Mouse (Mus musculus) hematopoietic multipotent progenitor cell, adult 10-12 weeks (in vitro differentiated cells): ENCODE measurements around the gene Olfr732. TPM values are rescaled to one million over a fixed set of nuclear protein-coding genes. Genes with fewer than 3 reads are reported as not detected.

Experiments used
- polyA plus RNA-seq: library from polyadenylated mRNA; stranded (reverse); fragments of >175 nt; gene quantifications from 2 replicates; pipeline ENCODE4 v1.2.3, GENCODE M21; 2012; ENCODE audit warnings: low replicate concordance

Olfr732 gene
- polyA plus RNA-seq = not detected in 2 replicates

GRCm38 (mm10) chr14:50284106-50284505 lies at the start of gene Olfr732:
Gene Olfr732, minus strand, starts transcription at chr14:50284206.

GRCm38 (mm10) chr14:50326661-50327060 lies 42.7 kb upstream of the Olfr732 start, which contains the start of gene Olfr734:
Gene Olfr734, minus strand, starts transcription at chr14:50326761.

GRCm38 (mm10) chr14:50301422-50301821 lies 17.4 kb upstream of the Olfr732 start, which contains the start of gene Olfr733:
Gene Olfr733, minus strand, starts transcription at chr14:50301522.

GRCm38 (mm10) chr14:50241766-50242165 lies 42.2 kb downstream of the Olfr732 start, which contains the start of gene Olfr731:
Gene Olfr731, minus strand, starts transcription at chr14:50241866.

Other genes starting within 250 kb of the Olfr732 start
- not detected in 2 replicates for gene Olfr725, start 243.8 kb downstream of the Olfr732 start, polyA plus RNA-seq
- not detected in 2 replicates for gene Olfr726, start 193.3 kb downstream of the Olfr732 start, polyA plus RNA-seq
- not detected in 2 replicates for gene Olfr727, start 161.0 kb downstream of the Olfr732 start, polyA plus RNA-seq
- not detected in 2 replicates for gene Olfr728, start 141.5 kb downstream of the Olfr732 start, polyA plus RNA-seq
- not detected in 2 replicates for gene Olfr729, start 131.3 kb downstream of the Olfr732 start, polyA plus RNA-seq
- not detected in 2 replicates for gene Olfr730, start 96.0 kb downstream of the Olfr732 start, polyA plus RNA-seq
- not detected in 2 replicates for gene Olfr731, start 42.3 kb downstream of the Olfr732 start, polyA plus RNA-seq
- not detected in 2 replicates for gene Olfr733, start 17.3 kb upstream of the Olfr732 start, polyA plus RNA-seq
- gene Olfr734, start 42.6 kb upstream of the Olfr732 start, polyA plus RNA-seq = 0.13 TPM in 1 of 2 replicates, not detected in the other
- gene Olfr735, start 64.7 kb upstream of the Olfr732 start, polyA plus RNA-seq = not detected in 2 replicates
- 0.39 and 0.90 TPM in 2 replicates for gene Tlr11, start 73.7 kb upstream of the Olfr732 start, polyA plus RNA-seq
- not detected in 2 replicates for gene Olfr736, start 97.0 kb upstream of the Olfr732 start, polyA plus RNA-seq
- gene Olfr738, start 123.4 kb upstream of the Olfr732 start, polyA plus RNA-seq = not detected in 2 replicates
- gene Olfr739, start 134.4 kb upstream of the Olfr732 start, polyA plus RNA-seq = not detected in 2 replicates
- not detected in 2 replicates for gene Olfr740, start 161.3 kb upstream of the Olfr732 start, polyA plus RNA-seq
- gene Olfr741, start 188.5 kb upstream of the Olfr732 start, polyA plus RNA-seq = not detected in 2 replicates
- not detected in 2 replicates for gene Olfr742, start 219.4 kb upstream of the Olfr732 start, polyA plus RNA-seq
- gene Olfr743, start 237.6 kb upstream of the Olfr732 start, polyA plus RNA-seq = not detected in 2 replicates